Mouse (Mus musculus) spleen, adult 10 weeks (tissue): ENCODE results near the gene Aplf. TPM values are rescaled to one million over a fixed set of nuclear protein-coding genes. Genes with fewer than 3 reads are reported as not detected.

Experiments used
- polyA plus RNA-seq: library from polyadenylated mRNA; stranded (reverse); fragments of 350-450 nt; fragmentation: Illumina TruSeq; extraction: RNeasy Lipid Tissue Mini Kit (QIAGEN cat#74804); gene quantifications from one replicate; pipeline ENCODE4 v1.2.3, GENCODE M21; 2015; ENCODE audit warnings: low replicate concordance; ENCODE audit not compliant: insufficient read depth

Gene Aplf
- polyA plus RNA-seq, result 11.1 TPM

GRCm38 (mm10) chr6:87671771-87672517 lies at the start of gene Aplf:
TSS of gene Aplf (minus strand) at chr6:87672193.

GRCm38 (mm10) chr6:87590394-87591281 lies 81.4 kb downstream of the Aplf start, which contains the start of gene Prokr1:
TSS of gene Prokr1 (minus strand) at chr6:87590743.

Other genes with a start within 250 kb of the Aplf start
- not detected for gene Bmp10, start 243.2 kb downstream of the Aplf start, polyA plus RNA-seq
- 101 TPM for gene Arhgap25, start 138.9 kb downstream of the Aplf start, polyA plus RNA-seq
- gene Prokr1, start 81.5 kb downstream of the Aplf start, polyA plus RNA-seq, result 0.77 TPM
- gene Efcc1, start 58.7 kb upstream of the Aplf start, polyA plus RNA-seq, result 1.9 TPM
- gene Gp9, start 105.9 kb upstream of the Aplf start, polyA plus RNA-seq, result 1.3 TPM
- gene Rab43, start 140.0 kb upstream of the Aplf start, polyA plus RNA-seq, result 45.6 TPM
- 10.1 TPM for gene Gm45140, start 163.6 kb upstream of the Aplf start, polyA plus RNA-seq
- gene Isy1, start 166.6 kb upstream of the Aplf start, polyA plus RNA-seq, result 104 TPM
- 613 TPM for gene Cnbp, start 178.9 kb upstream of the Aplf start, polyA plus RNA-seq
- gene Copg1, start 215.6 kb upstream of the Aplf start, polyA plus RNA-seq, result 81.5 TPM
- gene Hmces, start 241.7 kb upstream of the Aplf start, polyA plus RNA-seq, result 42.0 TPM